Mouse (Mus musculus) retina, adult 2 months (tissue): ENCODE measurements at regions not wholly inside any gene's neighbourhood (a gene's known extent, or its start where the extent isn't known, plus 50 kb on each side); places are given as distances from the start of the nearest gene placed in this dataset.
A peak's percentile ranks its signal among the peaks of the same experiment; 100 is the strongest.

Experiments used
- DNase-seq: peaks from one replicate; pipeline ENCODE4 v3.0.0-alpha.2; 2012; ENCODE audit warnings: low read depth, low spot score

DNA sequence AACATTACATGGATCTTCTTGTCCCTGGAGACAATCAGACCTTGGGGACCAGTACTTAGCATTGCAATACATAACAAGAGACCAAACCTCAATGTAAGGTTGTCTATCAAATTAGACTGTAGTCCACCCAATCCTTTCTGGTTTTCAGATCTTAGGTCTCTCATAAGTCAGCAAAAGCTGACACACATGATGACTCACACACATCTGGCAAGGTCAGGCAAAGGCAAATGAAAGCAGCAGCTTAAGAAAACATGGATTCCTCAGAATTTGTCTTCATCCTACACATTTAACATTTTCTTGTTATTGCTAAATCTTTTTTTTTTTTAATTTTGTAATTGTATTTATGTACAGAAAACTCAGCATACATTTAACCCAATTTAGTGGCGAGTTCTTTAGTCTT is 52.0 kb downstream of the Gm11983 start:
- no peak for DNase-seq

DNA sequence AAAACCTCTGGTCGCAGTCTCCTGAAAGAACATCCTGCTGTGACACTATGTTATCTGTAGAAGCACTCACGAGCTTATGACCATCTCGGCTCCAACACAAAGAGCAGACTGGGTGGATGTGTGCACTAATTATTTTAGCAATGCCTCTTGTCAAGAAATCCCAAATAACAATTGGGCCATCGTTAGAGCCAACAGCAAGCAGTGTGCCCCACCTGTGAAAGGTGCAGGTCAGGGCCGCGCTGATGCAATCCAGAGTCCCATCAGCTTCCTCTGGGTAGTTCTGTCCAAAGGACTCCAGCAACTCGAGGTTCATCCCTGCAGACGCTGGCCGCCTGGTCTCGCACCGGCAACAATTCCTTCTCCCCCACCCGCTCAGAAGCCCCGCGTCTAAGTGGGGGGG is 54.6 kb downstream of the Gm11983 start:
- DNase-seq = no peak

DNA sequence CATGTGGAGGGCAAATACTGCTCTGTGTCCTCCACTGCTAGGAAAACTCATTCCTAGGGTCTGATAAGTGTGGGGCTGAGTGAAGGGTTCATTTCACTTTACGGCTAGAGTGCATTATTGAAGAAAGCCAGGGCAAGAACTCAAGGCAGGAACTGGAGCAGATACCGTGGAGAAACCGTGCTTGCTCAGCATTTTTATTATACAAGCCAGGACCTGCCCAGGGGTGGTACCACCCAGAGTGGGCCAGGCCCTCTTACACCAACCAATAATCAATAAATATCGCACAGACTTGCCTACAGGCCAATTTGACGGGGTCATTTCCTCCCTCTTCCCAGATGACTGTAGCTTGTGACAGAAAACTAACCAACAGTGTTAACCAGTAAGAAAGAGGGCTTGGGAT is 57.7 kb downstream of the Gm11983 start:
- no peak for DNase-seq

GRCm38 (mm10) chr11:6778596-6779360 is 58.7 kb downstream of the Gm11983 start:
- DNase-seq = no peak

DNA sequence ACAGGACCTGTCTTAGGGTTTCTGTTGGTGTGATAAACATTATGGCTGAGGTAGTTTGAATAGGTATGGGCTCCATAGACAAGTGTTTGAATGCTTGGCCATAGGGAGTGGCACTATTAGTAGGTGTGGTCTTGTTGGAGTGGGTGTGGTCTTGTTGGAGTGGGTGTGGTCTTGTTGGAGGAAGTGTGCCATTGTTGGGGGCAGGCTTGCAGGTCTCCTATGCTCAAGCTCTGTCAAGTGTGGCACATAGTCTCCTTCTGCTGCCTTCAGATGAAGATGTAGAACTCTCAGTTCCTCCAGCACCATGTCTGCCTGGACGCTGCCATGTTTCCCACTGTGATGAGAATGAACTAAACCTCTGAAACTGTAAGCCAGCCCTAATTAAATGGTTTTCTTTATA is 59.9 kb downstream of the Gm11983 start:
- DNase-seq = no peak

DNA sequence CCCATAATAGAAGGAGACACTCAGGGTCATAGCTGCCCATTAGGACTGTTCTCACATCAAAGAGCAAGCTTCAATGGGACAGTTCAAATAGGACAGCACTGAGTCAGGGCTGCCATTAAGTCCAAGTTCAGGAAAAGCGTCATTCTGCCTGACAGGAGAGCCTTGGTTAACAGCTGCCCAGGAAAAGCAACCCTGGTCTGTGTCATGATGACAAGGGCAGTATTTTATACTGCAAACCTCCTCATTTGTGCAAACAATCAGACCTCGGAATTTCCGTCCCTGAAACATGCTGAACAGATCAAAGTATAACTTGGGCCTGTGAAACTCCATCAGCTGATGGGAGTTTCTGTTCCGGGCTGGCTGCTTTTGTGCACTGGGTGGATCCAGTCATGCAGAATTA is 62.8 kb downstream of the Gm11983 start:
- DNase-seq = no peak

- no peak for DNase-seq
Observed at GRCm38 (mm10) chr11:6773951-6774350, 63.5 kb downstream of the Gm11983 start.

- no peak for DNase-seq
Observed at GRCm38 (mm10) chr11:6773364-6773763, 64.1 kb downstream of the Gm11983 start.

DNA sequence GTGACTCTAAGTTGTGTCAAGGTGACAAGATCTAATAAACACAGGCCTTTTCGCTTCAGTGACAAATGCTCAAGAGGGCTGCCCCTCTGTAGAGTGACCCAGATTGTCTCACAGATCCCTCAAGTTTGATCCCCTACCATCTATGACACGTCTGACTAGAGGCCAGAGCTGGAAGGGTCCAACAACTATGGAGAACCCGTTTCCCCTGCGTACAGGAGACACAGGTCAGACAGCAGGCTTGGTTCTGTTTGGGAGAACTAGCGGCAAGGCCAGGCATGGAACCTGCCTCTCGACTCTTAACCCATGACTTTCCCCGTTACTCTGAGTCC is 68.1 kb downstream of the Gm11983 start:
- no peak for DNase-seq

- DNase-seq = peak; percentile 16
Observed at GRCm38 (mm10) chr11:6768599-6769436, 68.6 kb downstream of the Gm11983 start.

- DNase-seq = no peak
Observed at GRCm38 (mm10) chr11:6766725-6767124, 70.7 kb downstream of the Gm11983 start.

- no peak for DNase-seq
Observed at GRCm38 (mm10) chr11:6765333-6765957, 72.0 kb downstream of the Gm11983 start.

DNA sequence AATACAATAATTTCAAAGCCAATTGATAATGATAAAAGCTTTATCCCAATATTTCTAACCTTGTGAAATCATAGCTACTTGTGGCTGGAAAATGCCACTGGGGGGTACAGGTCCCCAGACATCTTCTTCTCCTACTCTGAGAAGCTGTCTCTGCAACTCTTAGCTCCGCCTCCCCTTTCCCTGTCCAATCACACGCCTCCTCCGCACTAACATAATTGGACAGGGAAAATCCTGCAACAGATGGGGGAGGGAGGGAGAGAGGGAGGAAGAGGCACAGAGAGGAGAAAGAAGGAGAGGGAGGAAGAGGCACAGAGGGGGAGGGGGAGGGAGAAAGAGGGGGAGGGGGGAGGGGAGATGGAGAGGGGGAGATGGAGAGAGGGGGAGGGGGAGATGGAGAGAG is 73.3 kb downstream of the Gm11983 start:
- no peak for DNase-seq

- DNase-seq = no peak
Observed at GRCm38 (mm10) chr11:6763001-6763400, 74.5 kb downstream of the Gm11983 start.

- no peak for DNase-seq
Observed at GRCm38 (mm10) chr11:6761876-6762628, 75.4 kb downstream of the Gm11983 start.

- DNase-seq = no peak
Observed at GRCm38 (mm10) chr11:6759578-6759977, 77.9 kb downstream of the Gm11983 start.

DNA sequence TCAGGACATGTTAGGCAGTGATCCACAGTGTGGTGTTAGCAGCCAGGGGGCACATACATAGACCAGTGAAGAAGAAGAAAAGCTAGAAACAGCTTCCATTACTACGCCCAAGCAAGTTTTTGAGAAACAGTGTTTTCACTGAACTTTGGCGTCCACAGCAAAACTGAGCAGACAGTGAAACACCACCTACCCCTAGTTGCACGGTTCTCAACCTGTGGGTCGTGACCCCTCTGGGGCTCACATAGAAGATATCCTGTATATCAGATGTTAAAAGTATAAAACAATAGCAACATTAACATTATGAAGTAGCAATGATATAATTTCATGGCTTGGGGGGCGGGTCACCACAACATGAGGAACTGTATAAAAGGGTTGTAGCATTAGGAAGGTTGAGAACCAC is 81.1 kb downstream of the Ramp3 start:
- DNase-seq = no peak

- peak; percentile 49 for DNase-seq
Observed at GRCm38 (mm10) chr11:6738581-6738980, 80.3 kb downstream of the Ramp3 start.

DNA sequence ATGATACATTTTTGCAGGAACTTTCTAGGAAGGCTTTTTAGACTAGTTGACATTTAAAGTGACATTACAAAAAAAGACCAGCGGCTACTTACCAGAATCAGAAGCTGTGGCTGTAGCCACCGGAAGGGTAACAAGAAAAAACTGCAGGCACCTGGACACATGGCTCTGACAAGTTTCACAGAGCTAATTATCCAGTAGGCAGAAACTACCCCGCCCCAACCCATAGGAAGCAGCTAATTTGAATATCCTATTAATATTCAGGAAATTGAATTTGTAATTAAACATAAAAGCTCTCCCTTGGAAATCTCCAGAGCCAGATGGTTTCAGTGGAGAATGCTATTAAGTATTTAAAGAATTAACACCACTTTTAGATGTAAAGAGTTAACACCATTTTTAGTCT is 79.8 kb downstream of the Ramp3 start:
- no peak for DNase-seq

DNA sequence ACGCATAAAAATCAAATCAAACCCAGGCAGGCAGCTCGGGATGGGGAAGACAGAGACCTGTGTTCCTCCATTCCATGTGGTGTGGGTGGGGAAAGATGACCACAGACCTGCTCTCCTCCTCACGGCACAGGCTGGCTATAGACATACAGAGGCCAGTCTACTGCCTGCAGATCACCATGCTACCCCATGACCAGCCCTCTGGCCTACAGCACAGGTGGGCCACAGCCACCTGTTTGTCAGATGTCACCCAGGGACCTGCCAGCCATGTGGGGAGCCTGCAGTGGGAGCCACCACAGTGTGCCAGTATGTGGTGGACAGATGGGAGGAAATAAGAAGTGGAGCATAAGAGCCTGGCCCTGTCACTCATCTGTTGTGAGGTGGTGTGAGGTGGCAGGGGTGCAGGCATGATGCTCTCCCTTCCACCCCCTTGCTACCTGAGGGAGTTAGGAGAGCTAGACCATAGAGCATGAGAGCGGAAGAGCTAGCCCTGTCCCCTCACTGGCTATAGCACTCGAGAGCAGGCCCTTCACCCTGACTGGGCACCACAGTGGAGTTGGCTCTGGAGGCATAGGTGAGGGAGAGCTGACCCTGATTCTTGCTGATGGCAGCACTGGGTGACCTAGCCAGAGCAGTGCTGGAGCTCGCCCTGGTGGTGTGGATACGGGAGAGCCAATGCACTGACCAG is 76.6 kb downstream of the Ramp3 start:
- no peak for DNase-seq

GRCm38 (mm10) chr11:6731505-6731904 is 73.2 kb downstream of the Ramp3 start:
- DNase-seq = no peak
